Mouse (Mus musculus) layer of hippocampus, adult 6 months (tissue): Measurements from ENCODE around the gene BC049715. TPM values are rescaled to one million over a fixed set of nuclear protein-coding genes. Genes with fewer than 3 reads are reported as not detected.

Experiments
- long read RNA-seq, 2 experiments: library from polyadenylated mRNA; unstranded; transcript quantifications; one replicate each; pipeline ENCODE4 v2.0.0; 2019 to 2020
- microRNA-seq: library from miRNA; unstranded; fragments of <30 nt; microRNA quantifications from one replicate; pipeline ENCODE4 v1.2.0, GENCODE M21; 2020
- polyA plus RNA-seq: library from polyadenylated mRNA; unstranded; fragments of <200 nt; fragmentation: Nextera tagmentation; gene quantifications from 2 replicates; pipeline ENCODE4 v1.2.3, GENCODE M21; 2021

Gene BC049715
- 4.6 and 6.7 TPM in 2 replicates for polyA plus RNA-seq
- long read RNA-seq, experiment 1, partial matches to known transcripts, result 0 of 2 reads
- long read RNA-seq, experiment 1, other reads (novel, unspliced or antisense), result 2 of 2 reads
- long read RNA-seq, experiment 2, full-length matches to known transcripts, result 1 of 2 reads
- long read RNA-seq, experiment 2, partial matches to known transcripts, result 0 of 2 reads
- long read RNA-seq, experiment 2, other reads (novel, unspliced or antisense), result 1 of 2 reads

GRCm38 (mm10) chr6:136827516-136827880, at the start of gene BC049715:
TSS of gene BC049715 (plus strand) at chr6:136827626.

GRCm38 (mm10) chr6:136781377-136781986, 45.9 kb upstream of the BC049715 start, which contains the start of gene Gucy2c:
TSS of gene Gucy2c (minus strand) at chr6:136781765.

GRCm38 (mm10) chr6:136803739-136804633, 23.4 kb upstream of the BC049715 start, which contains the start of gene Hist4h4:
TSS of gene Hist4h4 (minus strand) at chr6:136804415.

GRCm38 (mm10) chr6:136808014-136808417, 19.4 kb upstream of the BC049715 start, which contains the start of gene H2afj:
TSS of gene H2afj (plus strand) at chr6:136808244.

DNA sequence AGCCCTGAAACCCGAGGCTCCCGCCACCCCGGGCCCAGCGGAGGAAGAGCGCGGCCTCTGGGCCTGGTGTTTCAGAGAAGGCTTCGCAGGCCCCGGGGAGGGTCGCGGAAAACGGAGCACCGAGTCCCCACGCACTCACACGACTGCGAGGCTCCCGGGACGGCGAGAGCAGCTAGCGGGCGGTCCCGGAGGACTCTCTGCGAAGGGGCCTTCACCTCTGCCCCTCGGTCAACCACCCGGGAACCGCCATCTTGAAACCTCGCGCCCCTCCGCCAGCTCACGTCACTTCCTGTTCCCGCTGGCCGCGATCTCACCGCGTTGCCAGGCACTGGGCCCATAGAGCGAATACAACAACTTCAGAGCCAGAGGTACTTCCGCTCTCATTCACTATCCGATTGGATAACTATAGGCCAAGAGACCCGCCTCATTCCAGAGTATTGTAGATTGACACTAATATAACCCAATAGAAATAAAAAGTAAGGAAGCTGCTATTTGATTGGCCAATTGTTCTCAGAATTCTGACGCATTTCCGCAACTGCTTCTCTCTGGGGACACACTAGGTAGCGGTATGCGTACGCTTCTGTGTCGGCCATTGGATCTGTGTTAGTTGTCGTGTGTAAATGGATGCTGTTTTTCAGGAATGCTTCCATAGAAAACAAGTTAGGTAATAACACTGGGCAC, 595 bp downstream of the BC049715 start, which contains the start of gene Wbp11:
Wbp11 (minus strand) TSS at position 353 of the 681 bp plus-strand sequence.

GRCm38 (mm10) chr6:136835352-136835751, 7.9 kb downstream of the BC049715 start, which contains the start of gene Smco3:
TSS of gene Smco3 (minus strand) at chr6:136835452.

DNA sequence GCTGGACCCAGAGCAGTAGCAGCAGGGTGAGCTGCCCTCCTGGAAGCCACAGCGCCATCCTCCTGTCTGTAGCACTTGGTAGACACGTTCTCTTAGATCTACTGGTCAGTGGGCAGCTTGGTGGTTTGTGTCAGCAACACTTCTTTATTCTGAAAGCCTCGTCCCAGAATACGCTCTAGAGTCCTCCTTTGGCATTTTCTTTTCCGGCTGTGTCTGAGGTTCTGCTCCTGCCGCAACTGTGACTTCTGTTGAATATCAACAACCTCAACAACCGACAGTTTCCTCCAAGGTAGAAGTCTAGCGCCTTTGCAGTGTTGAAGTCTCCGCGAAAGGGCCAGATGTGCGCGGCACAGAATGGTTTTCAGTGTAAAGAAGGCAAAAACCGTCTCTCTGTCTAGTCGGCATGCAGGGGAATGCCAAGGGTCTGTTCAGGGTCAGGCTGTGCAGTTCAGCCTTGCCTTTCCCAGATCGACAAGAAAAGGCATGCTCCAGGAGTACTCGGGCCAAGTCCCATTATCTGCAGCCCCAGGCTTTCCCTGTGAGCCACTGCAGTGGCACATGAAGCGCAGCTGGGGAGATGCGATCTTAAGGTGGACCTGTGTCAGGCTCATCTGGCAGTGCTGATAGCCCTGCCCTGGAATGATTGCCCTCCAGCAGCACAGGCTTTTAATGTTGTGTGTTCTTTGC, 29.9 kb downstream of the BC049715 start, which contains the start of gene Art4:
Art4 (minus strand) TSS at position 548 of the 687 bp plus-strand sequence.

DNA sequence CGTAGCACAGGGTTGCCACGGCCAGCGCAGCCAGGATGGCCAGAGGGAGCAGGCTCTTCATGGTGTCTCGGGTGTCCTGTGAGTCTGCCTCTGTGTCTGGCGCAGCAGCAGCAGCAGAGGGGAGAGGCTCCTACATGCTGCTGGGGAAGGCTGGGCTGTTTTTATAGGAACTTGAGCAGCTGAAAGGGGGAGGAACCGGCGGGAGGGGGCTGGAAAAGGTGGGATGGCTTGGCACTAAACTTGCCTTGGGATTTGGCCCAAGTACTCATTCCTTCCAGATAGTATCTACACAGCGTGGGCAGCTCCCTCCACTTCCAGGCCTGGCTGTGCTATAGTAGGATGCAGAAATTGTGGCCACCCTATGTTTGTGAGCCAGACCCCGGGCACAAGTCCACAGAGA, 48.2 kb downstream of the BC049715 start, which contains the start of gene Mgp:
Mgp (minus strand) TSS at position 154 of the 400 bp plus-strand sequence.

Small RNAs within 50 kb of the gene (microRNA-seq; reads per million reads assigned to microRNA genes)
- not detected for gene Gm44364

Other genes with a start within 250 kb of the BC049715 start
- 0.11 and 0.55 TPM in 2 replicates for gene Plbd1, start 165.7 kb upstream of the BC049715 start, polyA plus RNA-seq
- 0.04 and 0.05 TPM in 2 replicates for gene Gucy2c, start 45.9 kb upstream of the BC049715 start, polyA plus RNA-seq
- 0.08 and 0.10 TPM in 2 replicates for gene Hist4h4, start 23.2 kb upstream of the BC049715 start, polyA plus RNA-seq
- gene H2afj, start 19.4 kb upstream of the BC049715 start, polyA plus RNA-seq, result 223 and 234 TPM in 2 replicates
- 40.5 and 46.6 TPM in 2 replicates for gene Wbp11, start 607 bp downstream of the BC049715 start, polyA plus RNA-seq
- gene Smco3, start 7.8 kb downstream of the BC049715 start, polyA plus RNA-seq, result 8.7 and 9.6 TPM in 2 replicates
- gene Art4, start 30.1 kb downstream of the BC049715 start, polyA plus RNA-seq, result not detected in 2 replicates
- 66.6 and 72.6 TPM in 2 replicates for gene Mgp, start 48.2 kb downstream of the BC049715 start, polyA plus RNA-seq
- 0.55 and 0.62 TPM in 2 replicates for gene Erp27, start 94.6 kb downstream of the BC049715 start, polyA plus RNA-seq
- gene Pde6h, start 96.2 kb downstream of the BC049715 start, polyA plus RNA-seq, result 0.33 and 0.51 TPM in 2 replicates
- 19.7 and 20.4 TPM in 2 replicates for gene Arhgdib, start 114.3 kb downstream of the BC049715 start, polyA plus RNA-seq